Mouse (Mus musculus): Measurements from ENCODE around the gene Duxbl2. TPM values are rescaled to one million over a fixed set of nuclear protein-coding genes. Genes with fewer than 3 reads are reported as not detected.
"Not testable (repeated sequence)": the region's sequence is repeated elsewhere in the genome, so short reads cannot be mapped to it uniquely, and the experiment has no call there.

Duxbl2 gene
- 0.04 and 0.05 TPM in 2 replicates for polyA plus RNA-seq (2012; rRNA removed)

DNA sequence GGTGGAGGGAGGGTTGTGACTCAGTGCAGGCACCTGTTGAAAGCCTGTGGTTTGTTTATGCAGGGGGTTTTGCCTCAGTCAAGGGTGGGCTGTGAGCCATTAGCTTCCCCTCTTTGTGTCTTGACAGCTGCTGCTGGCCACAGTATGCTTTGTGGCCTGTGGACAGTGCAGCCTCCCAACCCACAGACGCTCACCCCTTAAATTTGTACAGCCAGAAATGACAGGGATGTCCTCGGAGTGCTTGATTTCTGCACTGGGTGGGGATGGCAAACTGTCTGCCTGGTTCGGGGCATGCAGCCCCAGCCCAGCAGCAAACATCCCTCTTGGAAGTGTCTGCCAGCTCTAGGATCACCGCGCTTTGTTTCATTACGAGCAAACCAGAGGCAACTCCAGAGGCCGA is at the start of gene Duxbl2:
Gene Duxbl2, plus strand, starts transcription at position 200 of the 400 bp plus-strand sequence.
- H3K27ac ChIP-seq (ENCODE audit: control insufficient read depth, insufficient read depth, low read depth, low read length); H3K27me3 ChIP-seq (ENCODE audit: control insufficient read depth, insufficient read depth, low read length); H3K4me1 ChIP-seq (ENCODE audit: control insufficient read depth, insufficient read depth, low read length); H3K36me3 ChIP-seq (ENCODE audit: control insufficient read depth, insufficient read depth, low read length); H3K4me3 ChIP-seq (ENCODE audit: control insufficient read depth, low read depth, low read length): not testable (repeated sequence)

DNA sequence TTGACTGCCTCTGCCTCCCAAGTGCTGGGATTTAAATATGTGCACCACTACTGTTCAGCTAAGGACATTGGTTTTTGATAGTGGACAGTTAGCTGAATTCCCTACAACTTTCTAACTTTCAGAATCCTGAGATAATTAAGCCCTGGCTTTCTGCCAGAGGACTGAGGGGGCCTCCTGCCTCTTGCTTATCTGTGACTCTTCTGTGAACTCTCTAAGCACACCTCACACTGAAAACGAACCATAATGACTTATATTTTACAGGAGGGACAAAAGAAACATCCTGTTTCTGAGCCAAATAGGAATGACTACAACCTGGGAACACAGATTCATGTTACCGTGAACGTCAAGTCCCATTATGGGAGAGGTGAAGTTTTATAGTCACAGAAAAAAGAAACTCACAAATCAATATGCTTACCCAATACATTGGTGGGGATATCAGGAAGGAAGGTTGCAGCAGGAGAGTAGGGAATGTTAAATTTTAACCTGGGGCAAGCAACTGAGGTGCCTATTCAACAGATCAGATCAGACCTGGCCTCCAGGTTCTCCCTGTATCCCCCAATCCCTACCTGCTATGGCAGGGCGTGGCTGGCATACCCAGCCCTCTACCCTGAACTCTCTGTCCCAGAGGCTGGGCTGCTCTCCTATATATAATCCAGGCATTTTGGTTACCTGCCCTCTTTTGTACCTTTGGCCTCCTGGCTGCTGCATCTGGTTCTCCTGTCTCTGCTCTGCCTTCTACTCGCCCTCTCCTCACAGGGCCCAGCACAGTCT is 41.3 kb upstream of the Duxbl2 start:
- not testable (repeated sequence) for H3K4me3 ChIP-seq (ENCODE audit: control insufficient read depth, low read depth, low read length); H3K27ac ChIP-seq (ENCODE audit: control insufficient read depth, insufficient read depth, low read depth, low read length); H3K36me3 ChIP-seq (ENCODE audit: control insufficient read depth, insufficient read depth, low read length); H3K4me1 ChIP-seq (ENCODE audit: control insufficient read depth, insufficient read depth, low read length); H3K27me3 ChIP-seq (ENCODE audit: control insufficient read depth, insufficient read depth, low read length)

DNA sequence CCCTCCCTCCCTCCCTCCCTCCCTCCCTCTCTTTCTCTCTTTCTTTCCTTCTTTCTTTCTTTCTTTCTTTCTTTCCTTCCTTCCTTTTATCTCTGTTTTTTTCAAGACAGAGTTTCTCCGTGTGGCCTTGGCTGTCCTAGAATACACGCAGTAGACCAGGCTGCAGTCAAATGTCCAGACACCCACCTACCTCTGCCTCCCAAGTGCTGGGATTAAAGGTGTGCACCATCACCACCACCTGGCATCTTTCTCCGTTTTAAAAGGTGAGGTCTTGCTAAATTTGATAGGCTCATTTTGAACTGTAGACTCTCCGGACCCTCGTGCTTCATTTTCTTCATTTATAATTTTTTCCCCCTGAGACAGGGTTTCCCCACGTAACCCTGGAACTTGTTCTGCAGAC is 36.9 kb upstream of the Duxbl2 start, which contains the start of gene Cphx2:
Gene Cphx2, plus strand, starts transcription at position 301 of the 400 bp plus-strand sequence.
- H3K36me3 ChIP-seq (ENCODE audit: control insufficient read depth, insufficient read depth, low read length); H3K4me3 ChIP-seq (ENCODE audit: control insufficient read depth, low read depth, low read length); H3K27ac ChIP-seq (ENCODE audit: control insufficient read depth, insufficient read depth, low read depth, low read length); H3K27me3 ChIP-seq (ENCODE audit: control insufficient read depth, insufficient read depth, low read length); H3K4me1 ChIP-seq (ENCODE audit: control insufficient read depth, insufficient read depth, low read length): not testable (repeated sequence)

DNA sequence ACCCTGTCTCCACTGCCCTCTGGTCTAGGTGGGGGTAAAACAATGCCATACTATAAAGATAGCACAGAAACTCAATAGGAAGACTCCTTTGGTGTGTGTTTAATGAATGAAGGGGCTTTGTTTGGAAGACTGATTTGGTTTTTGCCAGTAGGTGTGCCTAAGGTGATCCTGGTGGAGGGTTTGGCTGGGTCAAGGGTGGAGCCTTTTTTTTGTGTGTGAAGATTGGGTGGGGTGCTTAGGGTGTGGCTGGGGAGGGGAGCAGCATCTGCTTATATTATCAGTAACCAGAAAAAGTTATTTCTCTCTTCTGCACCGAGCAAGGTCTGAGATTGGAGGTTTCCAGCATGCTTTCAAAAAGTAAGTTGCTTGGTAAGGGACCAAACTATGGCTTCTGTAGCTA is 36.2 kb upstream of the Duxbl2 start, which contains the start of gene Cphx3:
Gene Cphx3, plus strand, starts transcription at position 301 of the 400 bp plus-strand sequence.
- H3K36me3 ChIP-seq (ENCODE audit: control insufficient read depth, insufficient read depth, low read length); H3K27ac ChIP-seq (ENCODE audit: control insufficient read depth, insufficient read depth, low read depth, low read length); H3K4me1 ChIP-seq (ENCODE audit: control insufficient read depth, insufficient read depth, low read length); H3K27me3 ChIP-seq (ENCODE audit: control insufficient read depth, insufficient read depth, low read length); H3K4me3 ChIP-seq (ENCODE audit: control insufficient read depth, low read depth, low read length): not testable (repeated sequence)

DNA sequence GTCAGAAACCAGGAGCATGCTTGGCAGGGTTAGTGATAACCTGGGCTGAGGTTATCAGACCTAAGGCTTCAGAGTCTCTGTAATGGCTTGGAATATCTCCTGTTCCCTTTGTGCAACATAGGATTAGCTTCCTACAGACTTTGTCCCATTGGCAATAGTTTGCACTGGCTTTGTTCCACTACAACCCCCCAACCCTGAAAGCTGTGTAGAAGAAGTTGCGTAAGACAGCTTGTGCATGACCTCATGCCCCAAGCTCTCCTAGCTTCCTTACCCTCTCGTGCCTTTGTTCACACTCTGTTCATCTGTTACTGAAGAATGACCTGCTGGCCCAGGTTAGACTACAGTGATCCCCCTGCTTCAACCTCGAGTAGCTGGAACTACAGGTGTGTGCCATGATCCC is 20.5 kb upstream of the Duxbl2 start:
- not testable (repeated sequence) for H3K4me1 ChIP-seq (ENCODE audit: control insufficient read depth, insufficient read depth, low read length); H3K4me3 ChIP-seq (ENCODE audit: control insufficient read depth, low read depth, low read length); H3K36me3 ChIP-seq (ENCODE audit: control insufficient read depth, insufficient read depth, low read length); H3K27ac ChIP-seq (ENCODE audit: control insufficient read depth, insufficient read depth, low read depth, low read length); H3K27me3 ChIP-seq (ENCODE audit: control insufficient read depth, insufficient read depth, low read length)

DNA sequence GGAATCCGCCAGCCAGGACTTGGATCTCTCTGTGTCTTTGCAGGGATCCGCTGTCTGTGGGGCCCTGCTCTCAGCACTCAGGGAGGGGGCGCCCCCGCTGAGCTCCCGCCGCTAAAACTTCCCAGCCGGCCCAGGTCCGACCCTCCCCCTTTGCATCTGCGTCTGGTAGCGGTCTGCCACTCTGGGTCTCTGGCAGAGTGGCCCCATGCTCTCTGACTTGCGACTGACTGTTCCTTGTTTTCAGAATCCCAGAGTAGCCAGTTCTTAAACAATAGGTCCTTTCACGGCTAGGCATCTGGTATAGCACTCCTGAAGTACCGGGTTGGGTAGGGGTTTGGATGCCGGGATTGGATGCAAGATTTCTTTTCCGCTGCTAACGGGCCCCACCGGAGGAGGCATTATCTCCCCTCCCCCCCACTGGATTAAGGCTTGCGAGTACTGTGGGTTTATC is 426 bp downstream of the Duxbl2 start:
- not testable (repeated sequence) for H3K4me3 ChIP-seq (ENCODE audit: control insufficient read depth, low read depth, low read length); H3K27ac ChIP-seq (ENCODE audit: control insufficient read depth, insufficient read depth, low read depth, low read length); H3K36me3 ChIP-seq (ENCODE audit: control insufficient read depth, insufficient read depth, low read length); H3K27me3 ChIP-seq (ENCODE audit: control insufficient read depth, insufficient read depth, low read length); H3K4me1 ChIP-seq (ENCODE audit: control insufficient read depth, insufficient read depth, low read length)

DNA sequence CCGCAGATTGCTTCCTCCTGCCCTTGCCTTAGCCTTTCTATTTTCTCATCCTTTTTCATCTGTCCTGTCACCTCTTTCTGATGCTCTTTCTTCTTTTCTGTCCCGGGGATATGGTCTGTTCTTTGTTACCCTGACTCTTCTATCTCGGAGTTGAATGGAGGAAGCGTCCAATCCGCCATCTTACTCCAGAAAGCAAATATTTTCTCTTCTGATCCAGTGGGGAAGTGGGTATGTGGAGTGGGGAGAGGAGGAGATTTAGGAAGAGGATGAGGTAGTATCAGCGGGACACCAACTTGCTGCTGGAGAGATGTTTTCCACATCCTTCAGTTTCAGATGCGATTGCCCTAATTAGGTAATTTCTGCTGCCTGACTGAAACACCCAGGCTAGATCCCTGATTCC is 946 bp downstream of the Duxbl2 start:
- H3K27ac ChIP-seq (ENCODE audit: control insufficient read depth, insufficient read depth, low read depth, low read length); H3K27me3 ChIP-seq (ENCODE audit: control insufficient read depth, insufficient read depth, low read length); H3K4me3 ChIP-seq (ENCODE audit: control insufficient read depth, low read depth, low read length): not testable (repeated sequence)

DNA sequence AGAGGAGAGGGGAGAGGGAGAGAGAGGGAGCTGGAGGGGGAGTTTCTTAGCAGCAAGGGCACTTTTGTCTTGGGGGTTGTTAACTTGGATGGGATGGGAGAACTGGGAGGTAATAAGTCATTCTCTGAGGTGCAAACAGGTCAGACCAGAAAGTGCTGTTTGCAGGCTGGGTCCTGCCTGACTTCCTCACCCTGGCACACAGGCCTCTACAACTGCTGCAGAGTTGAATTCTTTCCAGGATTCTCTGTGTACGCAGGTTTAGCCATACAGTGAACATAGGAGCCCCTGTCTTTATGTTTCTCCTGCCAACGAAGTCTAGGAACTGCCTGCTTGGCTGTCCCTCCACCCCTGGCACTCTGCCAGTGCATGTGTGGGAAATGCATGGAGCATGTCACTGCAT is 28.9 kb downstream of the Duxbl2 start:
- H3K4me3 ChIP-seq (ENCODE audit: control insufficient read depth, low read depth, low read length); H3K27ac ChIP-seq (ENCODE audit: control insufficient read depth, insufficient read depth, low read depth, low read length); H3K4me1 ChIP-seq (ENCODE audit: control insufficient read depth, insufficient read depth, low read length); H3K36me3 ChIP-seq (ENCODE audit: control insufficient read depth, insufficient read depth, low read length); H3K27me3 ChIP-seq (ENCODE audit: control insufficient read depth, insufficient read depth, low read length): not testable (repeated sequence)

More for the DNA sequence above, 946 bp downstream of the Duxbl2 start:
- H3K36me3 ChIP-seq (ENCODE audit: control insufficient read depth, insufficient read depth, low read length); H3K4me1 ChIP-seq (ENCODE audit: control insufficient read depth, insufficient read depth, low read length): not testable (repeated sequence)

DNA sequence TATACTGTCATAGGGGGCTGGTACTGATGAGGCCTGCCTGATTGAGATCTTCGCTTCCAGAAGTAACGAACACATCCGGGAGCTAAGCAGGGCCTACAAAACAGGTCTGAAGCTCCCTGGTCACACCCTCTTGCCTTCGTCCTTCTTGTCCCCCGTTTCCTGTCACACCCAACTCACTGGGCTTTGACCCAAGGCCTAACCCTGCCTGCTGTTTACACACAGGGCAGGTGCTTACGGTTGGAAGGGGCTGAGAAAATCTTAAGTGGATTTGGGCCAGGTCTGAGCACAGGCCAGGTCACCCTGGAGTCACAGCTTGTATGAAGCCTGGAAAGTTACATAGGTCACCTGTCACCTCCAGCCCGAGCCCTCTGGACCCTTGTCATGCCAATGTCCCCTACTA is 37.9 kb downstream of the Duxbl2 start:
- not testable (repeated sequence) for H3K4me3 ChIP-seq (ENCODE audit: control insufficient read depth, low read depth, low read length); H3K36me3 ChIP-seq (ENCODE audit: control insufficient read depth, insufficient read depth, low read length); H3K27ac ChIP-seq (ENCODE audit: control insufficient read depth, insufficient read depth, low read depth, low read length); H3K4me1 ChIP-seq (ENCODE audit: control insufficient read depth, insufficient read depth, low read length); H3K27me3 ChIP-seq (ENCODE audit: control insufficient read depth, insufficient read depth, low read length)

DNA sequence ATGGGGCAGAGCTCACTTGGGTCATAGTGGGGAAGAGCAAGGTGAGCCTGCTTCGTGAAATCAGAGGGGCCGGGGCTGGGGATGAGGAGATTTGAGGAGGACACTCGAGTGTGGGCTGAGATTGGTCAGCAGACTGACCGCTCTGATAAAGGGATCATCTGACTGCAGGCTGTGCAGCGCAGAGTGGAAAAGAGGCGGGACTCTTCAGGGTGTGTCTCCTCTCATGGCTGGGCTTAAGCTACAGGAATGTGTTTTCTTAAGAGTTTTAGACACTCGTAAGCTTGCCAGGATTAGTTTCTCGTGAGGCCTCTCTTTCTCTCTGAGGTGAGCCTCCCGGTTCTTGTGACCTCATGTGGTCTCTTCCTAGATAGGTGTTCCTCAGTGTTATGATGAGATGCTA is 43.0 kb downstream of the Duxbl2 start:
- H3K4me1 ChIP-seq (ENCODE audit: control insufficient read depth, insufficient read depth, low read length); H3K4me3 ChIP-seq (ENCODE audit: control insufficient read depth, low read depth, low read length); H3K27ac ChIP-seq (ENCODE audit: control insufficient read depth, insufficient read depth, low read depth, low read length); H3K27me3 ChIP-seq (ENCODE audit: control insufficient read depth, insufficient read depth, low read length); H3K36me3 ChIP-seq (ENCODE audit: control insufficient read depth, insufficient read depth, low read length): not testable (repeated sequence)

DNA sequence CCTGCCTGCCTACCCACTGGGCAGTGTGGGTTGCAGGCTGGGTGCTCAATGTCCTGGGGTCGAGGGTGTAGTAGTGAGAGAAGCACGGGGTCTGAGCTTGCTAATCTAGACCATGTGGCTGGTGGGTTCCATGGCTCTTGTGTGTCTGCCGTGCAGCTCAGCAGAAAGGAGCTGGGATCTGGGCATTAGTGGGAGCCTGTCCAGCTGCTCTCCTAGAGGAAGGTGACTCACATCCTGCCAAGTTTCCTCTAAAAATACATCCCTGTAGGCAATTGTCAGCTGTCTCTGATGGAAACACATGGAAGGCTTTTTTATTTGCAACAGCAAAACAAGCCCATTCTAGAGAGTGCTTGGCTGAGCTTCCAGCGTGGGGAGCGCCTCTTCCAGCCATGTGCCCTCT is 44.3 kb downstream of the Duxbl2 start:
- not testable (repeated sequence) for H3K4me1 ChIP-seq (ENCODE audit: control insufficient read depth, insufficient read depth, low read length); H3K36me3 ChIP-seq (ENCODE audit: control insufficient read depth, insufficient read depth, low read length); H3K27me3 ChIP-seq (ENCODE audit: control insufficient read depth, insufficient read depth, low read length); H3K4me3 ChIP-seq (ENCODE audit: control insufficient read depth, low read depth, low read length); H3K27ac ChIP-seq (ENCODE audit: control insufficient read depth, insufficient read depth, low read depth, low read length)

DNA sequence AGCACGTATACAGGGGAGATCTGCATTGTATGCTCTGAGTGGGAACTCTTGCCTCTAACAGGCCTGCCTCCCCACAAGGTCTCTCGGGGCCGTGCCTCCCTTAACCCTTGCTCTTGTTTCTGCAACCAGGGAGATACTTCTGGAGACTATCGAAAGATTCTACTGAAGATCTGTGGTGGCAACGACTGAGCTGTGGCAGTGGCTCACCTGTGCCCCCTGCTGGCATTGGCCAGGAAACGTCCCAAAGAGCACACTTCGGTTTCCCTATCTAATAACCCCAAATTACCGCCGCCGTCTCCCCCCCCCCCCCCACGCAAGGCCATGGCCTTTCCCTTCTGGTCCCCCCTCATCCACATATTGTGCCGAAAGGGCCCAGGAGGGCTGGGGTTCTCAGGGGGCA is 47.1 kb downstream of the Duxbl2 start:
- H3K4me1 ChIP-seq (ENCODE audit: control insufficient read depth, insufficient read depth, low read length); H3K27ac ChIP-seq (ENCODE audit: control insufficient read depth, insufficient read depth, low read depth, low read length); H3K4me3 ChIP-seq (ENCODE audit: control insufficient read depth, low read depth, low read length); H3K27me3 ChIP-seq (ENCODE audit: control insufficient read depth, insufficient read depth, low read length); H3K36me3 ChIP-seq (ENCODE audit: control insufficient read depth, insufficient read depth, low read length): not testable (repeated sequence)

All from testis, adult 2 months (tissue).